Mouse (Mus musculus) ovary, postnatal 36 days (tissue): ENCODE results near the gene Eif2d.

Experiments used
- DNase-seq: peaks from one replicate; pipeline ENCODE4 v3.0.0; 2022; ENCODE audit warnings: low spot score, mixed read lengths

Gene Eif2d

GRCm38 (mm10) chr1:131153018-131153629, at the start of gene Eif2d:
TSS of gene Eif2d (plus strand) at chr1:131153181.
- peak; percentile 85 for DNase-seq

GRCm38 (mm10) chr1:131103776-131104424, 49.1 kb upstream of the Eif2d start:
- no peak for DNase-seq

- DNase-seq = no peak
These were observed 45.2 kb upstream of the Eif2d start for GRCm38 (mm10) chr1:131107575-131108308.

GRCm38 (mm10) chr1:131110525-131111106, 42.4 kb upstream of the Eif2d start:
- no peak for DNase-seq

GRCm38 (mm10) chr1:131112576-131112975, 40.4 kb upstream of the Eif2d start:
- no peak for DNase-seq

GRCm38 (mm10) chr1:131115932-131116331, 37.0 kb upstream of the Eif2d start:
- peak; percentile 43 for DNase-seq

- no peak for DNase-seq
These were observed 36.5 kb upstream of the Eif2d start for GRCm38 (mm10) chr1:131116430-131117011.

GRCm38 (mm10) chr1:131118530-131118929, 34.5 kb upstream of the Eif2d start:
- DNase-seq = no peak

- DNase-seq = no peak
These were observed 34.0 kb upstream of the Eif2d start for GRCm38 (mm10) chr1:131119026-131119425.

- no peak for DNase-seq
These were observed 31.0 kb upstream of the Eif2d start for GRCm38 (mm10) chr1:131121987-131122386.

- DNase-seq = no peak
These were observed 29.3 kb upstream of the Eif2d start for GRCm38 (mm10) chr1:131123522-131124265.

GRCm38 (mm10) chr1:131125987-131126744, 26.8 kb upstream of the Eif2d start:
- DNase-seq = no peak

GRCm38 (mm10) chr1:131134231-131134630, 18.8 kb upstream of the Eif2d start:
- no peak for DNase-seq

- no peak for DNase-seq
These were observed 17.9 kb upstream of the Eif2d start for GRCm38 (mm10) chr1:131134942-131135522.

GRCm38 (mm10) chr1:131135960-131136629, 16.9 kb upstream of the Eif2d start:
- no peak for DNase-seq

- no peak for DNase-seq
These were observed 15.9 kb upstream of the Eif2d start for GRCm38 (mm10) chr1:131137111-131137510.

- DNase-seq = no peak
These were observed 15.3 kb upstream of the Eif2d start for GRCm38 (mm10) chr1:131137717-131138118.

- DNase-seq = peak; percentile 94
These were observed 14.6 kb upstream of the Eif2d start, which contains the start of gene Dyrk3 for GRCm38 (mm10) chr1:131138191-131139016. TSS of gene Dyrk3 (minus strand) at chr1:131138340.
